Mouse (Mus musculus) embryonic fibroblast, embryonic 13.5 days (primary cell): ENCODE measurements around the gene Tubgcp6.

Experiments used
- CTCF ChIP-seq: IDR thresholded peaks from 2 replicates; pipeline ENCODE4 v1.5.1; 2011; ENCODE audit warnings: mild to moderate bottlenecking, control low read depth, low read length, moderate library complexity, borderline replicate concordance; ENCODE audit not compliant: insufficient read depth
- POLR2A ChIP-seq: IDR thresholded peaks from 2 replicates; pipeline ENCODE4 v1.6.1; 2011; ENCODE audit warnings: low read depth, mild to moderate bottlenecking, control low read depth, low read length, moderate library complexity

DNA sequence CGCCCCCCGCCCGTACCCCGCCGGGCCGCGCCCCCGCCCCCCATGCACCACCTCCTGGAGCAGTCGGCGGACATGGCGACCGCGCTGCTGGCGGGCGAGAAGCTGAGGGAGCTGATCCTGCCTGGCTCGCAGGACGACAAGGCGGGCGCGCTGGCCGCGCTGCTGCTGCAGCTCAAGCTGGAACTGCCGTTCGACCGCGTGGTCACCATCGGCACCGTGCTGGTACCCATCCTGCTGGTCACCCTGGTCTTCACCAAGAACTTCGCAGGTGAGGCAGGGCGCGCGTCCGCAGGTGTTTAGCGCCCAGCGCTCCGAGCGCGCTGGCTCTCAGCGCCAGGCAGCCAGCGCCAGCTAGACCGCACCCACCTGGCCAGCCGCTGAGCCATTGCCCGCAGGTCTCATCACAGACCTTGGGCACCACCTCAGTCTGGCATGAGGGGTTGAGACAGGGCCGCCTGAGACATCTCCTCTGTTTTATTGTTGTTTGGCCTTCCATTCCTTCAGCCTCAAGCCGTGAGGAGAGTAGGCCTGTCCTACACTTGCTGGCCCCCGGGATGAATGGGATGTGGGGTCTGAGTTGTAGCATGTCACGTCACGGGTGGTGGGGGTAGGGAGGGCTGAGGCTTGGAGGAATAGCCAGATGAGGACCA is 62.8 kb downstream of the Tubgcp6 start:
- TF ChIP-seq CTCF: no peak
- TF ChIP-seq POLR2A: no peak
